Mouse (Mus musculus) B cell, adult 2 months (primary cell): ENCODE measurements at regions not wholly inside any gene's neighbourhood (a gene's known extent, or its start where the extent isn't known, plus 50 kb on each side); places are given as distances from the start of the nearest gene placed in this dataset.

ENCODE experiments used
- DNase-seq, 2 experiments: peaks; one replicate each; pipeline ENCODE4 v3.0.0; 2022

DNA sequence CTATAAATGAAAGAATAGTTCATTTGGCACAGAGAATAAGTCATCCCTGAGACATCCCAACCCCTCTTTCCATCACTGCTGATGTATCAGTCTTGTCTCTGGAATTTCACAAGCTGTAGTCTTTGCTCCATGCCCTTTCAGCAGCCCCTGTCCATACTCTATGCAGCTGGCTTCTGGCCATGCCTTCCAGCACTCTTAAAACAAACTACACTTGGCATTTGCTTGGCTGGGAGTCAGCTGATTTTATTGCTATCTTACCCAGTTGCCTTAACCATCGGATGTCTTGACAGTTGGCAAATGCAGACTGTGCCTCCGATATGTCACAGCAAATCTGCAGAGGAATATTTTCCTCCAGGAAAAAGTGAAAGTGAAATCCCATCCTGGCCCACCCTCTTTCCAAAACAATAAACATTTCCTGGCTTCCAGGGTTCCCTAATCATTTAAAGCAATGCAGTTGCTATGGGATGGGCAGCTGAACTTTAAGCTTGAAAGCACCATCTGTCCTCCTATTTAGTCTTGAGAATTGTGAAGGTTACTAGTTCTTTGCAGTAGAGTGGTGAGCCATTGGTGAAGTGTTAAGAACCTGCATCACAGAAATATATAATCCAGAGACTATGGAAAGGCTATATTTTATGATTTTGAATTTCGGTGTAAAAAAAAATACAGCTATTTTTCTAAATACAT lies 385.0 kb downstream of the Kcnj2 start:
- DNase-seq = no peak

DNA sequence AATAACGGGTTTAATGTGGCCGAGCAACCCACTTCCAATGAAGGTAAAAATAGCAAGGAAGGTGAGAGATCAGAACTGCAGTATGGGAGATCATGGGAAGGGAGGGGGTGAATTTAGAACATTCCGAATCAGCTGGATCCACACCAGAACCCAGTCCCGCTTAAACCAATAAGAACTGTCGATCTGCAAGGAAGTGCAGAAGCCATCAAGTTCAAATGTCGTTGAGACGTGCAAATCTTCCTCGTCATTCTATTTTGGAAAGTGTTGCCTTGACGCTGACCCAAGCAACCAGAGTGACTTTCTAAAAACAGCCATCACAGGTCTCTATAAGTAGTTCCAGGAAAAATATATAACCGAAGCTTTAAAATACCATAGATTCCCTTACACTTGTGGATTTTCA lies 394.1 kb downstream of the Kcnj2 start:
- DNase-seq = no peak

DNA sequence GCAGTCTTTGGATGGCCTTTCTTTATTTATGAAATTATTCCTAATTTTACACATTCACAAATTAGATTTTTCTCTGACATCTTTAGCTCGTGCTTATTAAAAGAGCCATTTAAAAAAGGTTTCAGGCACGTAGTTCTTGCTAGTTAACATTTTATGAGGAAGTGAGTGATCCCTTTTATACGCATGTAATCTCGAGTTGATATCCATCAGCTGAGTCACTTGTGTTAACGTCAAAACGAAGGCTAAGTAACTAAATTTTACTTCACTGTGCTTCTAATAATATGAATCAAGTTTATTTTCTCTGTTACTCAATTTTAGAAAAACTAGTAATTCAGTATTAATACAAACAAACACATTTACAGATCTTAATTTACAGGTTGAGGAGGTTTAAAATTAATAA lies 419.0 kb downstream of the Kcnj2 start:
- no peak for DNase-seq

DNA sequence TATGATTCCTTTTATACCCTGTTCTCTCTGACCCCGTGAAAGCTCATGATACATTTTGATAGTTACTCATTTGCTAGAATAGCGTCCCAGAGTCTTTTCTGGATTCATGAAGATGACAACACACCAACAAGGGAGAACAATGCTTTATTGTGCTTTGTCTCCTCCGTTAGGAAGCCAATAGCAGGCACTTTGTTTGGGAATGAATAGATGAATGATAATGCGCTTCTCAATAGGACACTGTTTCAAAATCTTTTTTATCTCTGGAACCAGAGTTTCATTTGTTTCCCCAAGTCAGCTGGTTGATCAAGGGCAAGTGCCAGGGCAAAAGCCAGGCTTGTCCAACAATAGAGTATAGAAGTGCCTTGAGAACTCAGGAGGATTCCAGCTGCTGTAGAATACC lies 446.5 kb downstream of the Kcnj2 start:
- no peak for DNase-seq

DNA sequence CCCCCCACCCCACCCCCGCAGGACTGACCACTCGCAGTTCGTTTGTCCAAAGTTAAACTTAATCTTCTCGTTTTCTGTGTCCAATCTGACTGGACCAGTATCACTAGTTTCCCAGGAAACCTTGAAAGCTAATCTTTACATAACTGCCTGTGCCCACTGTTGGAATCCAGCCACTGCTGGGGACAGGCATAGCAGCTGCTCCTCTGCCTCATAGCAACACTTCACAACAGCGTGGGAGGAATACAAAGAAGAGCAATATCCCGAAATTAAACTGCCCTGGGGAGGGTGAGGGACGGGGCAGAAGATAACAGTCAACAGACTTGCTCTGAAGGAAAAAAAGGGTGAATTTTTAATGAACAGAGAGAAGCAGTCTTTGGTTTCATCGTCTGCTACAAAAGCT lies 456.8 kb downstream of the Kcnj2 start:
- no peak for DNase-seq

DNA sequence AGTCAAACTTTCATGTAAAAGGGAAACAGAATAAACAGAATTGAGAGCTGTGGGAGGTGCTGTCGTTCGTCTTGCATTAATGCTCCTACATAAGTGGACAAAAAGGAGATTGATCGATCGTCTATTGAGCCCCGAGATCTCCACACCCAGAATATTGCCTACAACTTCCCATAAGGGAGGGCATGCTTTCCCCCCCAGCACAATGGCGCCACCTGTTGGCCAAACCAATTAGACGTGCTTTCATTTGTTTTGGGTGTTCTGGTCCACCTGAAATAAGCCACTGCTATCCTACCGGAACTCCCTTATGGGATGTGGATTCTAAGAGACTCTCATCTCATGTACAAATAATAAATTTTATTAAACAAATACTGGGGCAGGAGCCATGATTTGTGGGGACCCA lies 457.5 kb downstream of the Kcnj2 start:
- peak; percentile 51 to 58 for DNase-seq

DNA sequence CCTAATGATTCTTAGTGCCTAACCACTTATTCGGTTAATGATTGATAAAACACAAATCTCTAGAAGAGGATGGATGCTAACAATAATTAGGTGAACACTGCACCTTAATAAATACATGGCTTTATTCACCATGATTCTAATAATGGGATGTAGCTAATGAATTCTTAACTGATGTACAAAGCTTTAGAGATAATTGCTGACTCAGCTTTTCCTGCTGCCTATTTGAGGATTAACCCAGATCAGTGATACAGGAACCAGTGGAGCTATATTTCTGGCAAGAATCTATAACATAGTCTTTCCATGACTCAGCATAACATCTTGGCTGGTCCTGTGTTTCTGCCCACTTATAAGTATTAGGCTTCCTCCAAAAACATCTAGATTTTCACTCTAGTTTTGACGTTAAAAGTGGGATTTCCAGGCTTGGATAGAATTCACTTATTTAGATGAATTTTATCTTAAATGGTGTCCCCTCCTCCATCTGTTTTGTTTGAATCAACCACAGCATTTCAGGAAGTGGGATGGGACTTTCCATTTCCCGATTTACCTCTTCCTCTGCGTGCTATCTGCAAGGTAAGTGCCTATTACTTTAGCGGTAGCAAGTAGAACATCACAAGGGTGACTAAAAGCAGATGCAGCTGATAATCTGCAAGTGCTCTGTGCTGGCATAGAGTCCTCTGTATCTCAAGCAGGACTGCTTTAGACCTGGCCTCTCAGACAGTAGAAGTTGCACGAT lies 460.2 kb downstream of the Kcnj2 start:
- no peak for DNase-seq

DNA sequence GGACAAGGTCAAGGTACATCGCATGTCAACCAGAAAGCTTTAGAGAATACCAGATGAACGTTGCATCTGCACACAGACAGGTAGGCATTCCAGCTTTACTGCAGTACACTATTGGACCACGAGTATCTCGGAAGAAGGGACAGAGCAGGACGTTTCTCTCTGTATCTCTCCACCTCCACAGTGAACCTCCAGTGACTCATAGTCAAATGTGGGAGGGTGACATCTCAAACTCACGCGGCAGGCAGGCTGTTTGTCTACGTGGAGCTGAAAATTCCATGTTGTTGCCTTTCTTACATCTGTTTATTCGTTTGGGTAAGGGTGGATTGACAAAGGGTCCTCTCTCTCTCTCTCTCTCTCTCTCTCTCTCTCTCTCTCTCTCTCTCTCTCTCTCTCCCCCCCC lies 463.6 kb downstream of the Kcnj2 start:
- DNase-seq = no peak

DNA sequence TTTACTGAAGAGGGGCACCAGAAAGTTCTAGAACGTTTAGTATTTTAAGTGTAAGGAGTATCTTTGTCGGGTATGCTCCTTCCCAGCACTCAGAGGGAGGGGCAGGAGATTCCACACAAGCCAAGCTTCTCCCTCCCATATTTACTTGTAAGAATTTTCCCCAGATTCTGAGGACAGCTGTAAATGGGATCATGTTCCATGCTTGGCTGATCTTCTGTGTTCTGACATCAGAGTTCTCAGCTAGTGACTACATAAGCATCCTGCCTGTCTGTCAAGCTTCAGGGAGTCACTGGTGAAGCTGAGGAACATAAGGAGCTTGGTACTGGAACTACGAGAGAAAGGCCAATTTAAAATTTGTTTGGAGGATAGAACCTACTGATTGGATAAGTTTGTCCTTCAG lies 464.9 kb downstream of the Kcnj2 start:
- DNase-seq = no peak

DNA sequence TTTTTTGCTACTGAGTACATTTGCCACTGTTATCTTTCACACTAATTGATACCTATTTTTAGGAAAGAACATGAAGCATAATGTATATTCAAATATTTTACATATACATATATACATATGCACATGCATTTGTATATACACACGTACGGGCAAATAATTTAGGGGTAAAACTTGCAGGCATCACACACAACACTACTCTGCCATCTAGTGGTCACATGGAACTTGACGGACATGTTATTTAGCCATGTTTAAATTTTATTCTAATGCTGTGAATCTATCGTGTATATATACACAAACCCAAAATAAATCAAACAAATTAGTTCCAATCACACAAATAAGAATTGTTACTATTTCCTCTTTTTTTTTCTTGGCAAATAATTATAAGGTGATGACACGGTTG lies 466.5 kb downstream of the Kcnj2 start:
- DNase-seq = peak in 1 of 2 experiments; percentile 4

DNA sequence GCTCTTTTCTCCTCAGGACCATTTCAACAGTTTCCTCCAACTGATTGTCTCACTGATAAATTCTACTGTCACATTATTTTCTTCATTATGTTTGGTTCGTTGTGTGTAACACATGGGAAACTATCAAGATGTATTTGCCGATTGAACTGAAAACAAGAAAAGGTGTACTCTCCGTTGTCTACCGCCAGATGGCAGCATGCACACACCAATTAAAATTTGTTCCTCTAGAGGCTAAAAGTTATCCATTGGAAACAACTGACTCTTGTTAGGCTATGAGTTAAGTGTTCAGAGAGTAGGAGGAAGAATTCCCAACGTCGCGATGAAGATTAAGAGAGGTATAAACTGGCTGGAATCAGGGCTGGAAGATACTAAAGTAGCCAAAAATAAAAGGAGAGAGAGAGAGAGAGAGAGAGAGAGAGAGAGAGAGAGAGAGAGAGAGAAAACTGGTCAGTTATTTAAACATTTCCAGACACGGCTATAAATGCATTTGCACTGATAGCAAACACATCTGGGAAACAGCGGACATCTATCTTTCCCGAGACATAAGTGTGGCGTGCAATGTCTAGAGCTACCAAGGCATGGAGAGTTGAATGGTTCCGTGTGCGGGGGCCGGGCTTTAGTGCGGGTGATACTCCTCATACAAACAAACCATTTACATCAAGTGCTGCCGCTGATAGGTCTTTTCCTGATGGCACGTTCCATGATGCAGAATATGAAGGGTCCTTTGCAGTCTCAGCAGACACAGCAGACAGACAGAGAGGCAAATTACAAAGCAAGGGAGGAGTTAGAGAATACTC lies 470.3 kb downstream of the Kcnj2 start:
- peak; percentile 32 to 43 for DNase-seq

DNA sequence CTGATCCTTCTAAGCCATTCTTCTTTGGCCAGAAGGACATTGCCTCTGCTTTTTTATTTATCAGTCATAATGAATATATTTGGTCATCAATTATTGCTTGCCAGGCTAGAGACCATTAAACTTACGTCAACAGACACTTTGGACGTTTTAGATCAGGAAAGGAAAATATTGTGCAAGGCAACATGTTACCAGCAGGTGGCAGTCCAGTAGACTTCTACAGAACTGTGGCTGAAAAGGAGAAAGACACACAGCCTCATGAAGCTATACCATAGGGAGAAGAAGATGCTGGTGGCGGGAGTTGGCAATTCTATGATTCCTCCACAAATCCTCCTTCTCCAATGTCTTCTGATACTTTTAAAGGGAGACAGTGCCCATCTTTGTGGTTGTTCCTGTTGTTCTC lies 471.7 kb downstream of the Kcnj2 start:
- peak; percentile 31 to 43 for DNase-seq

DNA sequence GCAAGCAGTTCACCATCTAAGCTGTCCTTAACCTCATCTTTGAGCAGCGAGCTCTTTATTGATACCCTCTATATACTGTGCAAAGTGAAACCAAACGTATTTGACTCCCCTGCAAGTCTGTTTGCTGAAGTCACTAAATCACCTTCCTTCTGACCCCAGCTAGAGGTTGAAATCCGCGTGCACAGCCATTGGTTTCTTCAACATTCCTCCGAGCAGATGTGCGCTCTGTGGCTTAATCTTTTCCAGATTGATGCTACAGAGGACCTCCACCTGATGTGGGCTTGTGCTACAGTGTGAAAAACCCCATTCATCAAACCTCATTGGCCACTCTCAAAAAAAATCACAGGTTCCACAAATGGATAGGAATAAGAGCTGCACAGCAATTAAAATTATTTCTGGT lies 474.0 kb downstream of the Kcnj2 start:
- no peak for DNase-seq

DNA sequence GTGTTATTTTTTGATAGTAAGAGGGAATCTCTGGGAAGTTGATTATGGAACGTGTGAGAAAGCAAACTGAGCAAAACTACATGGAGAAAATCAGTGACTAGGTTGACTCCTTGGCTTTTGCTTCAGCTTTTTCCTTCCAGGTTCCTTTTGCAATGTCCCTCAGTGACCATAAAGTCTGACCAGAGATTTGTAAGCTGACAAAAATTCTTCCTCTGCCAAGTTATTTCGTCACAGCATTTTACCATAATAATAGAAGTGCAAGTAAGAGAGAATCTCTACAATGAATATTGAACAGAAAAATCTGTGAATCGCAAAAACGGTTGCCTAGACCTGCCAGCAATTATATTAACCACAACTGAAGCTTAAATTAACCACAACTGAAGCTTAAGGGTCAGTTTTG lies 479.3 kb downstream of the Kcnj2 start:
- DNase-seq = no peak

DNA sequence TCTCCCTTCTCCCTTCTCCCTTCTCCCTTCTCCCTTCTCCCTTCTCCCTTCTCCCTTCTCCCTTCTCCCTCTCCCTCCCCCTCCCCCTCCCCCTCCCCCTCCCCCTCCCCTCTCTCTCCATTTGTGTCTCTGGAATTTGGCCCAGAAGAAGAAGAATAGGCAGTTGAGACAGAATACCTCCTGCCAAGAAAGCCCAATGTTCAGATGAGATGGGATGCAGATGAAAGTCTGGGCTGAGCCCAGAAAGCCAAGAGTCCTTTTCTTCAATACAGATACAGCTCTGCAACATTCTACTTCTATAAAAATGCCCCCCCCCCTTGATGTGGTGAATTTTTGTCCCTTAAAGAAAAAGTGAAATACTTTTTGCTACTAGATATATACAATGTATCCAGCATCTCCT lies 489.2 kb downstream of the Kcnj2 start:
- DNase-seq = no peak

DNA sequence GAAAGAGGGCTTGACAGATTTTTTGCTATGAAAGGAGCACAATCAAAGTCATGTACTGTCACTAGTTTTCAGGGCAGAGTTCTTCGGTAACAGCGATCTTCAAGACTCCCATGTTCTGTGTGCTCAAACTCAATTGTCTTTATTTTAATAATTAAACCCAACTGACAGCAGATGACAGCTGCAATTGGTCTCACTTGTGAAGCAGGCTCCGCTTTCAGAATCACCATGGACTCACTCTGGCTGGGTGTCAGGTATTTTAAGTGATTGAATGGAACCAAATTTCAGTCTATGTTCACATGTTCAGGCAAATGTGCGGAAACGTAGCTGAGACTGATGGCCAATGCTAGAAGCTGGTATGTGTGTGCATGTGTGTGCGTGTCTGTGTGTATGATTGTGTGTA lies 489.7 kb downstream of the Kcnj2 start:
- no peak for DNase-seq

DNA sequence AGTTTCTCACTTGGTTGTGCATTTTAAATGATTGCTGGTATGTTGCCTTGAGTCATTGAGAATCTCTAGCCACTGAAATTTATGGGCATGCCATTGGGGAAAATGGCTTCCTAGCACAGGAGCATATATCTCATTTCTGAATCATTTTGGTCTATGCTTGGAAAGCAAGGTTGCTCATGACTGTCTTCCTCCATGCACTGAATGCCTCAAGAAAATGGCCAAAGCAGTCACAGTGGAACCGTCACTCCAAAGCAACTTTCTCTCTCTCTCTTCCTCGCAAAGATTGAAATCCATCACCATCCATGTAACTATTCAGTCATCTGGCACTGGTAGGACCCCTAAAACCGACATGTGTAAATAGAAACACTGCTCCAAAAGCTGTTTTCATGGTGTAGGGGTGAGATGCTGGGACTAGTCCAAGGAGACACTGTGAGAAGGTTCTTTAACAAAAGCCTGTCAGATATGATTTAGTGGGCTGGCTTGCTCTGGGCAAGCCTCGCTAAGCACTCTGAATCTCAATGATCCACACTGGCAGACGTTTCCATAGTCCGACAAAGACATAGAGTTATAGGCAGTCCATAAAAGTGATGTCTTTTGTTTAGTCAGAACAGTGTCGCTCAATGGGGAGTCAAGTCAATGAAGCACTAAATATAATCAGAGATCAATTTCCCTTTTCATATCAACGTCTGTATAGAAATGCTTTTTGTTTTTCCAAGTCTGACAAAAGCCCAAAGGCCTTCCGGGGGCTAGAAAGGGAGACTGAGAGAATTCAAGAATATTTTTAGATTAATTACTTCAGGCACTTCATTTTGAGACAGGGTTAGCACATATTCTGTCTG lies 492.6 kb downstream of the Kcnj2 start:
- no peak for DNase-seq

DNA sequence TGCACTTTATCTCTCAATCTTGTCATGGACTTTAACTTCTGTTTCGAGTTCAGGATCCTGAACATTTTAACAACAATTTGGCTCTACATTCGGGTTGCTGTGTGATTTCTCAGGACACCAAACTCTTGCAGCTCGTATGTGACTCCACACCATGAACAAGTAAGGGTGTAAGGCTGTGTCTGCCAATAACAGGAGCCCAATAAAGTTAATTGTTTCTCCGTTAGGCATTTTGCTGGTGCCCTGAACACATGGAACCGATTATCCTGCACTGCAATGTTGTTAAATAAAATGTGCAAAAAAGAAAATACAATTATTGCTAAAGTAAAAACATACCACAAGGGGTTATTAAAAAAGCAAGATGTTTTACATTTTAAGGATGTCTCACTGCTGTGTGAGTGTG lies 497.2 kb downstream of the Kcnj2 start:
- DNase-seq = no peak

DNA sequence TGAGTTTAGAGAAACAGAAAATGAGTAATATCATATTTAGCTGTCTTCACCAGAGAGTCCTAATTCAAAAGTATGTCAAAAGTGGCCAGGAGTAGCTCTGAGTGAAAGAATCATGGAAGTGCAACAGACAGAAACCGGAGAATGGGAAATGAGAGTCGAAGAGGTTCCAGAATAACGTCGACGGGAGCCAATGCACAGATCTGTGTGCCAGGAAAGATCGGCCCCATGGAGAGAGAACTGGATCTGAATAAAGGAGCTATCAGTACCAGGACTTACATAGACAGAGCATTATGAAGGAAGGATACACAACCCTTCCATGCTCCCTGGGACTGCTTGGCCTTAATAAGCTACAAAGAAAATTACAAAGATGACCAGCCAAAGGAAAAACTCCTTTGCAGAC lies 502.1 kb downstream of the Kcnj2 start:
- DNase-seq = no peak

DNA sequence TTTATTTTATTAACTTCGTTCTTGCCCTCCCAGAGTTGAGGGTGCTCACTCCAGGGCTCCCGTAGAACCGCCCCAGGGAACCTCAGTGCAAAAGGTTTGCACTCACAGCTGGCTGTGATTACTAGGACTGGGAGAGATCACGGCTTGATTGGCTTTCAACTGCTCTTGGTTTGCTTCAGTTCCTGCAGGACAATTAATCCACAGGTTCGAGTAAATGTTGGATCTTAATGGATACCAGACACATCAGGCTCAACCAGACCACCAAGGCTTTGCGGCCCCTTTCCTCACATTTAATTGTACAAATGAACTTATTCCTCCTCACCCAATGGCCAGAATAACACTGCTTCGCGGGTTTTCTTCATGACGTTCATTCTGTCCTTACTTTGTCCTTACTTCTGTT lies 502.9 kb downstream of the Kcnj2 start:
- DNase-seq = no peak

DNA sequence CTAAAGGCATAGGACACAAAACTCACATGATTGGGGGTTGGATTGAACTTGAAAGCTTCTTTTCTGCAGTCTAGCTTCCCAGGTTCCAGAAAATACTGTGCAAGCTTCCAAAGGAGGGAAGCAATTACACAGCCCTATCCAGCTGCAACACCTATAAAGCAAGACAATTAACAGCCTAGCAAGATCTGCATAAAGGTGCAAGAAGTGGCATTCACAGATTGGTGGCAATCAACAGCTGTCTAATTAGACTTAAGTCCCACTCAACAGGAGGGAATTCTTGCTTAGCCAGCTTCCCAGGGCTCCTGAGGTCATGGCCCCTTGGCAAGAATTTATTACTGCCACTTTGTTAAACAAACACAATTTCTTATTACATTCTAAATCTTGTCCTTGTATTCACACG lies 511.9 kb downstream of the Kcnj2 start:
- DNase-seq = no peak

DNA sequence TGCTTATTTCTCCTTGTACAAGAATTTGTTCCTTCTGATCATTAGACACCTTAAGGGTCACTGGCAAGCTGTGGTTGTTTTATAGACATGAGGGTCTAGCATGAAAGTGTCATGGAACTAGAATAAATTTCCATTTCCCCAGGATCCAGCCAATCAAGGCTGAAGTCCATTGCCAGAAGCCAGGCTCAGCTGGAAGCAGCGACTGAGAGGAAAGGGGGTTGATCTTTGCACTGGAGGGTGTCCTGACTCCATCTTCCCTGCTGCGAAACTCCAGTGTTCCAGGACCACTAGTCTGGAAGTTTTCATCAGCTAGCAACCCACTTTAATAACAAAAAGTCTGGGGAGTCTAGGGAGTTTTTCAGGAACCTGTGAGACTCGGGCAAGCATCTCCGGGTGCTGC lies 517.0 kb downstream of the Kcnj2 start:
- no peak for DNase-seq

DNA sequence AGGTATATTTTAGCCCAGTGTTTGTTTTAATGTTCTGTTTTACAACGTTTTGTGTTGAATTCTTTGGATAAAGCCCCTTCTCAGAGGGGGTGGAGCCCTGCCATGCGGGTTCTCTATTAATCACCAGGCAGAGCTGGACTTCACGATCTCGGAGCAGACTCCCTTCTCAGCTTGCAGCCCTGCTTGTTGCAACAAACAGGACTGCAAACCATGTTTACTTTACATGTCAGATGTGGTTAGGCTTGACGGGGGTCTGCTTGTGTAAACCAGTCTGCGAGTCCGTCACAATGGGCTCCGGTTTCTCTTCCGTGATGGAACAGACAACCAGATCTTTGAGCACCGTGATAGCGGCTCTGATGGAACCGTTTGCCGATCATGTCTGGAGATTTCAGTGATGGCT lies 517.6 kb downstream of the Kcnj2 start:
- DNase-seq = no peak
